Mouse (Mus musculus) colon, adult 2 months (tissue): ENCODE data around the gene Ypel5. TPM values are rescaled to one million over a fixed set of nuclear protein-coding genes. Genes with fewer than 3 reads are reported as not detected.

Source experiments
- polyA plus RNA-seq: library from polyadenylated mRNA; depleted of rRNA; stranded (reverse); fragments of >200 nt; gene quantifications from 2 replicates; pipeline ENCODE4 v1.2.3, GENCODE M21; 2012; rRNA removed

The Ypel5 gene
- polyA plus RNA-seq: 9.8 and 12.4 TPM in 2 replicates

GRCm38 (mm10) chr17:72836158-72837115 lies at the start of gene Ypel5:
TSS of gene Ypel5 (plus strand) at chr17:72836453.

Other genes starting within 250 kb of the Ypel5 start
- 0.14 and 0.29 TPM in 2 replicates for gene Alk, start 231.8 kb upstream of the Ypel5 start, polyA plus RNA-seq
- gene Lbh, start 81.9 kb downstream of the Ypel5 start, polyA plus RNA-seq: 38.8 and 62.4 TPM in 2 replicates